Mouse (Mus musculus): ENCODE data around the gene Agk.

DNA sequence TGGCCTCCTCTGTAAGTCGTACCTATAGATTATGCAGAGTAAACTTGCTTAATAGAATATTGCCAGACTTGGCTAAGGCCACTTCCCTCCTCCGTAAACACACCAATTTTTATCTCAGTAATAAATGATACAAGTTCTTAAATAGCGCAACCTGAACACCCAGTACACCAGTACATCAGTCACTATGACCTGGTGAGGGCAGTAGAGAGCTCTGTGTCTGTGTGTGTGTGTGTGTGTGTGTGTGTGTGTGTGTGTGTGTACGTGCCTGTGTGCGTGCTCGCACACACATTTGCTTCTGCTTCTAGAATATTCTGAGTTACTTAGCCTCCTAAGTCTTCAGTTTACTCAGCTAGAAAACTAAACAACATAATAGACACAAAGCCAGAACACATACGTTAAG, 28.4 kb downstream of the Agk start:
- TF ChIP-seq CTCF (IDR thresholded peaks at IDR 0.05; ENCODE audit: low read depth, low read length) (peak; percentile 38), POLR2A (IDR thresholded peaks at IDR 0.05; ENCODE audit: insufficient read depth, low read length) (no peak)

All from ES-Bruce4 (cell line).